Mouse (Mus musculus) lung, postnatal 14 days (tissue): ENCODE measurements around the gene Helq.

Source experiments
- DNase-seq: peaks from one replicate; pipeline ENCODE4 v3.0.0; 2021

Helq gene

DNA sequence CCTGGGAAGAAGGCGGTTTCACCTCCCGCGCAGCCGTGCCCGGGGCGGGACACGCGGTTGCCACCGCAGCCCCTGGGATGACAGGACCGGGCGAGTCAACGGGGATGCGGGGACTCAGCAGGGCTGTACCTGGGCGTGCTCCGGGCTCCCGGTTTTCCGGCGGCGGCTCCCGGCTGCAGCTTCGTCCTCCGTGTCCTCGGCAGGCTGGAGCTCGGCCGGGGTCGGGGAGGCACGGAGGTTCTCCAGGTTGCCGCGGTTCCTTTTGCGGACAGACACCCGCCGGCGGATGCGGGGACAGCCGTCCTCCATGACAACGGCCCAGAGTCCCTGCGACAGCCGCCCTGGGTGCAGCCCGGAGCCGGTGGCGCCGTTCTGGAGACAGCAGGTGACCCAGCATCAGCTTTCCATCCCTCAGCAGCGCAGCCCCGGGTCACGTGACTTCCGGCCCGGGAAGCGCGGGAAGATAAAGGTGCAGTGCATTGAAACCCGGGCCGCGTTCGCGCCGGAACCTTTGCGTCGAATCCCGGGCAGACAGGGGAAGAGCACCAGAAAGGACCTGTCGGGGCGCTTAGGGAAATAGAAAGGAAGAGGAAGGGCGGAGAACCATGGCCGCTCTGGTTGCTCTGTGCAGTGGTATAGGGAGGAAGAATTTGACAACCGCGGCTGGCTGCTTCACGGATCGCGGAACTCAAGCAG lies at the start of gene Helq, which contains the start of gene Mrps18c:
TSS of gene Helq (minus strand) at position 434 of the 696 bp plus-strand sequence.
TSS of gene Mrps18c (plus strand) at position 463 of the 696 bp plus-strand sequence.
- DNase-seq = peak; percentile 86

DNA sequence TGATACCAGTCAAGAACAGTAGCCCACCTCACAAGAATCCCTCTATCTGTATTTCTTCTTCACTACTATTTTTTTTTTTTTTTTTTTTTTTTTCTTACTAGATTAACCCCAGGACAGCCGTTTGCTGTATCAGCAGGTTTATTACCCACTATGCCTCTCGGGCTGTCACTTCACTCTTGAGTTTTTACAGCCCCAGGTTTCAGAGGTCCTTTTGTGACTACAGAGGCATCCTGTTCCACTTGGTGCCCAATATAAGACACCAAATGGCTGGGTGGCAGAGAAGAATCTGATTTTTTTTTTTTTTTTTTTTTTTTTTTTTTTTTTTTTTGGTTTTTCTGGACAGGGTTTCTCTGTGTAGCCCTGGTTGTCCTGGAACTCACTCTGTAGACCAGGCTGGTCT lies 48.7 kb upstream of the Helq start:
- no peak for DNase-seq

DNA sequence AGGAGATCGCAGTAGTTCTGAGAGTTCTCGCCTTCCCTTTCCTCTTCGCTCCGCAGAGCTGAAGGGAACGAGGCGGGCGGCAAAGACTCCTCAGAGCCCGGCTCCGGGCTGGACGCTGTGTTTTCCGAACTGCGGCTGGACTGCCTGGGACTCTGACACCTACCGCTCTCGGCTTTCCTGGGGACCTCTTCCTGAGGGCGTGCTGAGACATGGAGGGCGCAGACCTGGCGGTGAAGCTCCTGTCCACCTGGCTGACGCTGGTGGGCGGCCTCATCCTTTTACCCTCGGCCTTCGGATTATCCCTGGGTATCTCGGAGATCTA lies 48.2 kb upstream of the Helq start:
- DNase-seq = no peak

DNA sequence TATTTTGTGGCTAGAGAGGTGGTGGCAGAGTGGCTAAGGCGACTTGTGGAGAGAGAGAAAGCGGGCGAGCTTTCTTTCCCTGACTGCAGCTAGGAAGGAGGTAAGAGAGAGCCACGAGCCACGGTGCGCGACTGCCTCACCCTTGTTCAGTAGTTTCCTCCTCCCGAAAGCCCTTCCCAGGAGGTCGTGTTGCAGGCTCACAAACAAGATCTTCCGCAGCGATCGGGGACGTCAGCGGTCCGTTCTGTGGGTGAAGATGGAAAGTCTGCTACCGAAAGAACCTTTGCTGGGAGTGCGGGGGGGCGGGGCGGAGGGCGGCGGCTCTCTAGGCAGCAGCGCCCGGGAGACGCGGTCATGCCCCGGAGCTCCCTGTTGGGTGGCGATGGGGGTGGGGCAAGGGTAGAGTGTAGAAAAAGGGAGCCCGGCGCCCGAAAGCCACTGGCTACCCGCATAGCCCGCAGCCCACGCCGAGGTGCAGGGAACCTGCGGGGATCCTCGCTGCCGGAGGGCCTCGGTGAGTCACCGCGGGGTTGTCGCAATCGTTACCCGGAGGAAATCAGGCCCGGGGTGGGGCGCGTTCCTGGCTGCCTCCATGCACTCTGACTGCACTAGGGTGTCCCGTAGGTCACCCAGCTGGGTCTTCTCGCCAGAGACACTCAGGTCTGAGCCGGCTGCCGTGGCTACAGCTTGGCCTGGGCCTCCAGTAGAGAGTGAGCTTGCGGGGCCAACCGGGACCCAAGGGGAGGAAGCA lies 47.6 kb upstream of the Helq start:
- peak; percentile 75 for DNase-seq

DNA sequence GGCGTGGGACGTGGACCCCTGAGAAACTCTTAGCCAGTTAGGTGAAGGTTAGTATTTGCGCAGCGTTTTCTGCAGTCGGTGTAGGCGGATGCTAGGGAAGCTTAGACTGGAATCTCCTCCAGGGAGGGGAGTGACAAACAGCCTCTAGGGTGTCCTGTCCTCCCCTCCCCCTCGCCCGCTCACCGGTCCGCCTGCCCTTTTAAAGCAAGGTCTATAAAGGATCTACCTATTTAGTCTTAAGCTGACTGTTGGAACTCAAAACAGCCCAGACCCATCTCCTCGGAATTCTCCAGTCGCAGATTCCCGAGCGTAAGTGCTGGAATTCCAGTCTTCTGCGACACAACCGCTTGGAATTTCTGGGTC lies 47.1 kb upstream of the Helq start, which contains the start of gene Gpat3:
TSS of gene Gpat3 (plus strand) at position 229 of the 363 bp plus-strand sequence.
- DNase-seq = peak; percentile 18

DNA sequence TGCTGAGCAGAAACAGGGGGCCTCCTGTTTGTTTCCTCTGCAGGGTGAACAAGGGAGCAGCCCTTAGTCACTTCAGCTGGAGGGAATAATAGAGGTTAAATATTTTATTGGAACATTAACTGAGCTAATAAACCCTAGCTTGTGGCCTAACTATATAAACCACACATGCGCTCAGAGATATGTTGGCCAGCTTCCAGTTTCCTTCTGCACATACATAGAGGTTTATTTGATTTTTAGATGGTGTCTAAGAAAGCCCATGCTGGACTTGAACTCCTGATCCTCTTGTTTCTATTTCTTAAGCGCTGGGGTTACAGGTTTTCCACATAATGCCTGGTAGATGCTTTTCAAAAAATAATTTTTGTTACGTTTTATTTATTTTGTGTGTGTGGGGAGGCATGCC lies 46.1 kb upstream of the Helq start:
- no peak for DNase-seq

DNA sequence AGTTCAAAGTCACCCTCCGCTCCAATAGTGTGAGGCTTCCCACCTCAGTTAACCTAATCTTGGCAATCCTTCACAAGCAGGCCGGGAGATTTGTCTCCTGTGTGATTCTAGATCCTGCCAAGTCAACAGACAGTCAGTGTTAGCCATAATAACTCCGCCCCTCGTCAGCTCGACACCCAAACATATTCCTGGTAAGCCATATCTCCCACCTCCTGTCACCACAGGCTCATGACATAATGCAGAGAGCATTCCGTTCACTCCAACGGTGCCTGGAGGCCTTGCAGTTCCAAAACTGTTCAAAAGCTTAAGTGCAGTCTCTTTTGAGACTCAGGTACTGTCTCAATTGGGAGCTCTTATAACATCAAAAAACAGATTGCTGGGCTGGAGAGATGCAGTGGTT lies 39.5 kb upstream of the Helq start:
- DNase-seq = no peak

DNA sequence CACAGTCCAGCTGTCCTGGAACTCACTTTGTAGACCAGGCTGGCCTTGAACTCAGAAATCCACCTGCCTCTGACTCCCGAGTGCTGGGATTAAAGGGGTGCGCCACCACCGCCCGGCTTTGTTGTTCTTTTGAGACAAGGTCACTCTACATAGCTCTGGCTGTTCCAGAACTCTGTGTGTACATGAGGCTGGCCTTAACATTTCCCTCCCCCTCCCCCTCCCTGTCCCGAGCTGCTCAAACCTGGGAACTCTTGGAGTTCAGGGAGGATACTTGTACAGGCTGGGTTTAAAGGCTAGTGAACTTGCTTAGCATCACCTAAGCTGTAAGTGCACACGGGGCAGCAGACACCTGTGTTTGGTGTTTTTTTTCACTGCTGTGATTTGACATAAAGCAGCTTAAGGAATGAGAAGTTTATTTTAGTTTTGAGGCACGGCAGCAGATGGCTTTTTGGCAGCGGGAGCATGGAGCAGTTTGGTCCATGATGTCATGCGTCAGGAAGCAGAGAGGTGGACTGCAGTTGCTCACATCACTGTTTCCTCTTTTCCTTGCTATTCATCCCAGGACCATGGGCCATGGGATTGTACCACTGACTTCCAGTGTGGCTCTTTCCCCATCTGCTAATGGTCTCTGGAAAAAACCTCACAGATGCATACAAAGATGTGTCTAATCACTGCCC lies 37.6 kb upstream of the Helq start:
- DNase-seq = no peak

DNA sequence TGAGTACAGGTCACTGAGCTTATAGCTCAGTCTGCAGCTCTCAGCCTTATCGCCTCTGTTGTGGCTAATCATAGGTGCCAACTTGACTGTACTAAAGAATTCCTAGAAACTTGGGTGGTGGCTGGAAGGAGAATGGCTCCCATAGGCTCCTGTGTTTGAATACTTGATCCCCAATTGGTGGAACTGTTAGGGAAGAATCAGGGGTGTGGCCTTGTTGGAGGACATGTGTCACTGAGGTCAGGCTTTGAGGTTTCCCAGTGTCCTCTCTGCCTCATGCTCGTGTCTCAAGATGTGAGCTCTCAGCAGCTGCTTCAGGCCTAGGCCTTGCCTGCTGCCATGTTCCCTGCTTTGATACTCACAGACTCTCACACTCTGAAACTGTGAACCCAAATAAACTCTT lies 35.4 kb upstream of the Helq start:
- no peak for DNase-seq

DNA sequence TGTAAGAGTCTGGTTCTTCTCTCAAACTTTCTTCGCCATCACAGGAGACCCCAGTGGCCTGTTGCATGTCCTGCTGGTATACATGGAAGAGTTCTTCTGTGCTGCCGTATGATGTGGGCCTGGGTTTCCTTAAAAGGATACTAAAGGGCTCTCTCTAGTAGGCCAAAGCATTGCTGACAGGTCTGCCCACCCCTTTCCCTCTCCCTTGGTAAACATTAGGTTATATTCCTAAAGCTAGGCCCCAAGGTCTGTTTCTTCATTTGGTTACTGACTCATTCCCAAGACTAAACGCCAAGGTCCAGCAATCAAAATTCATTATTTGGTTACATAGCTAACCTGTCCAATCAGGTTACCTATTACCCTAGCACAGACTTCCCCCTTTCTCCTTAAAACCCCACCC lies 34.3 kb upstream of the Helq start:
- no peak for DNase-seq

DNA sequence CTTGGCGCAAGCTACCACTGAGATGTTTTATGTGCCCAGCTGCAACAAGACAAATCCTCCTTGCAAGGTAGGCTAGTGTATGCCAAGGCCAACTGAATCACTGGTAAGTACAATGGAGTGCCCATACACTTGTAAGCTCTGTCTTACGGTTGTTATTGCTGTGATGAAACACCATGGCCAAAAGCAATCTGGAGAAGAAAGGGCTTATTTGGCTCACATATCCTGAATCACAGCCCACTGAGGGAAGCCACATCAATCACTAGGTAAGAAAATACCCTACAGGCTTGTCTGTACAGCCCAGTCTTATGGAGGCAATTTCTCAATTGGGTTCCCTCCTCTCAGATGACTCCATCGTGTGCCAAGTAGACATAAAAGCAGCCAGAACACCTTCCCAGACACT lies 30.3 kb upstream of the Helq start:
- no peak for DNase-seq

DNA sequence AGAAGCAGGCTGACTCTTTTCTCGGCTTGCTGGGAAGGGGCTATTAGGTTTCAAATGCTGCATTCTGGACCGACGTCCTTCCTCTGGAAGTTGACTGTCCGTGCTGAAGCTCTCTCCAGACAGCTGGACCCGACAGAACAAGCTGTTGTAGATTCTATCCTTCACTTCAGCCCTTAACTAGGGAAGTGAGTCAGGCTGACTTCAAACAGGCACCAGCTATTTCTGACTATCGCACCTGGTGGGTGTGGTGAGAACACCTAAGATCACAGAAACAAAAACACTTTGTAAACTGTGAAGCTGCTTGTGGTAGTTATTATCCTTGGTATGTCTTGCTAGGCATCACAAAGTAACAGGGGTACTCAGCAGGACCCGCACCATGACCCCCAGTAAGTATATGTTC lies 28.1 kb upstream of the Helq start:
- no peak for DNase-seq

DNA sequence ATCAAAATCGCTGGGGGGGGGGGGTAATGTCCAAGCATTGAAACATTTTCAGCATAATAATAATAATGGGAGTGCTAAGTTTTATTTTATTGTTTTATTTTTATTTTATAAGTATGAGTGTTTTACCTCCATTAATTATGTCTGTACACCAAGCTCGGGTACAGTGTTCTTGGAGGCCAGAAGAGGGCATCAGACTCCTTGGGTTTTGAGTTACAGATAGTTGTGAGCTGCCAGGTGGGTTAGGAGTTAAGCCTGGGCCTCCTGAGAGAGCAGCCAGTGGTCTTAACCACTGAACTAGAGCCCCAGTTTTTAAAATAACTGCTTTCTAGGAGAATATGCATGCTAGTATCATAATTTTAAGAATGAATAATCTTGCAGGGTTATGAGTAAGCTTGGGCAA lies 27.6 kb upstream of the Helq start:
- no peak for DNase-seq

DNA sequence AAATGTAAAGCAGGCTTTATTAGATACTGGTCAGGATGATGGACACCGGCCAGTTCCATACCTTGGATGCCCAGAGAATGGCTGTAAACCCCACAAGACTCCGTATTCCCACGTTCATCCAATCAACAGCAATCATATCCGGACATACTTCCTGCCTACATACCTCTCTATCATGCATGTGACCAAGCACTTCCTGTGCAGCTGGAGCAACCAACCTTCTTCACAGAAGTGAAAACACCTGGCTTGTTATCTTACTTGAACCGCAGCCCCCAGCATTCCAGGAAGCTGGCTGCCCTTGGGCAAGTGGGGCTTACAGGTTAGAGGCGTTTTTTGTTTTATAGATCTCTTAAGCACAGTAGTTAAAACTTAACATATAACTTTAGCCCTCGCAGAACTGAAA lies 24.4 kb upstream of the Helq start:
- DNase-seq = no peak

DNA sequence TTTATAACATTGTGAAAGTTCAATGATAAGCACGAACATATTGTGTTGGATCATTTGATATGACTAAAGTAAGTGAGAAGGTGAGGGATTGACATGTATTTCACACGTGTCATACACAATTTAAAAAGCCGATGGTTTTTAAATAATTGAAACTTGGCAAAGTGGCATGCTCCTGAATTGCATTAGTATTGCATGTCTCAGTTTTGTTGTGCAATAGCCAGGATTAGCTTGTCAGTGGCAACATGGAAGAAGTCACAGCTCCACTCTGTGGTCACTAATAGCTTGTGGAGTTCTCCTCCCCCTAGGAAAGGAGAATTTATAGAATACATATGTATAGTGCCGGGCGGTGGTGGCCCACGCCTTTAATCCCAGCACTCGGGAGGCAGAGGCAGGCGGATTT lies 23.0 kb upstream of the Helq start:
- no peak for DNase-seq

DNA sequence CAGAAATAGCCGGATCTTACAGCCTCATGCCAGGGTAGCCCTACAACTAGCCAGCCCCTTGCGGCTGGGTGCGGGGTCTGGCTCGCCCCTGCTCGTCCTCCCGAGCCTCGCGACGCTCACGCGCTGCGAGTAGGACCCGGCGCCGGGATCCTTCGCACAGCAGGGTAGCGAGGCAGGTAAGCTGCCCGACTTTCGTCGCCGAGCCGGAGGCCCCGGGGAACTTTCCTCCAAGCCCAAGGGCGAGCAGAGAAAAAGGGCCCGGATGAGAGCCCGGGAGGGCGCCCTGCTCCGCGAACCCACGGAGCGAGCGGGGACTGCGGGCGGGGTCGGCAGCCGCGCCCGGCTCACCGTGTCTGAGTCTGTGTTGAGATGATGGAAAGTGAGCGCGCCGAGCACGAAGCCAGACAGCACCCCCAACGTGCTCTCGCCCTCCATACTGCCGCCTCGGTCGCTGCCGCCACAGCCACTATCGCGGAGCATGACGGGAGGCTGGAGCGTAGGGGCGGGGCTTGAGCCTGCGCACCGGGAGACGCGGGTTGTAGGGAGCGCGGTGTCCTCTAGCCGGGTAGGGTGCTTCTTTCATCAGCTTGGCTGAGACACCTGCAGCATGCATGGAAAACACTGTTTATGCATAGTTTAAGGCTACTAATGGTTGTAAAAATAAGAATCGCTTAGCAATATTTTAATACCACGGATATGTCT lies 22.2 kb upstream of the Helq start, which contains the start of gene Abraxas1:
TSS of gene Abraxas1 (minus strand) at position 483 of the 702 bp plus-strand sequence.
- peak; percentile 84 for DNase-seq

DNA sequence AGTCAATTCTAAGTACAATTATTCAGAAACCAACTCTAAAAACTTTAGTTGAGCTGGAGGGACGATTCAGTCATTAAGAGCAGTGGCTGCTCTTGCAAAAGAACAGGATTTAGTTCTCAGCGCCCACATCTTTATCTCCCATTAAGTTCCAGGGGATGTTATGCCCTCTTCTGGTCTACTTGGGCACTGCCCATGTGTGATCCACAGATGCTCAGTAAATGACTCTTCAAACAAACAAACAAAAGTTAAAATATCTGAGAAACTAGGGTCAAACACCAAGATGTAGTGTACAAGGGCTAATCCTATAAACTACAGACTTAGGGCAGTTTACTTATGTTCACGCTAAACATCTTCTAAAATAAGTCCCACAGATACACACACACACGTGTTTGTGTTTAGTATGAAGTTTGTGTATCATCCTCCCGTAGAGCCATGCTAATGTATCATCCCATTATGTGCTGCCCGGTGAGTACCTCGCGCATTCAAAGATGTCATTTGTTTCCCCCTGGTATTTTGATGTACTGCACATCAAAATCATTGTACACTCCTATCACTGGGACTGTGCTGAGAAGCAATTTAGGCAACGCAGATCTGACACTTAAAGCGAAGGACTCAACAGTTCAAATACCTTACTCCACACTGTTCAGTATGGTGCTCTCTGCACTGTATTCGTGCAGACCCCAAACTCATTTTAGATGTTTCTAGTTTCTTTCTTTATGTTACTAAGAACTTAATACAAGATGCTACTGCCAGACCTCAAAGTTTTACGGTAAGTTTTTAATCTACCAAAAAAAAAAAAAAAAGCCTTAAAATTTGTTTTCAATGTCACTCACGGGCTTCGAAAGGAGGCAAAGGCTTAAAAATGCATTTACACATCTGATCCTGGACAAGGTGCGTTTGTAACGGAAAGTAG lies 21.4 kb upstream of the Helq start:
- no peak for DNase-seq

DNA sequence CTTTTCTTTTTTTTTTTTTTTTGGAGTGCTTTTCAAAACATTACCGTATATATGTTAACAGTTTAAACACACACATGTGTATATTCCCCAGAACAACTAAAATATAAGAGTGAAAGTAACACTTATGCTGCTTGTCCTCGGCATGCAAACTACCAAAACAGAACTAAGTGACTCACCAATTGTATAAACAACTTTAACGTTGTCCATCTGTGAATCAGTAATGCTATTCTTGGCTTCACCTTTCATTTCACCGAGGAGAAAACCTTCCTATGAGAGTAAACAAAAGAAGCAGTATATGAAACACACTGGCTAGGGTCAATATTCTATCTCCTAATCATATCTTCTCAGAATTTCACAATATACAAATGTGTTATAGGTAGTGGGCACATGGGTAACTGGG lies 19.9 kb upstream of the Helq start:
- no peak for DNase-seq

DNA sequence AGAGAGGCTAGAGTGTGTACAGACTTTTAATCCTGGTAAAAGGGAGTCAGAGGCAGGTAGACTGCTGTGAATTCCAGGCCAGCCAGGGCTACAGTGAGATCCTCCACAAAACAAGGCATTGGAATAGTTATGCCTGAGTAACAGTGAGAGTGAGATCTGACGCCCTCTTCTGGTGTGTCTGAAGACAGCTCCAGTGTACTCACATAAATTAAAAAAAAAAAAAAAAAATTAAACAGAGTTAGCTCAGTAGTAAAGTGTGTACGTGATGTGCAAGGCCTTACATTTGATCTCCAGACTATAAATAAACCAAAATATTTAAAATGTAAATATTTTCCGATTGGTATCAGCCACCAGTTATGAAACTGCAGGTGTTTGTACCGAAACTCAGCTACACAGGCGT lies 4.3 kb downstream of the Helq start:
- no peak for DNase-seq

DNA sequence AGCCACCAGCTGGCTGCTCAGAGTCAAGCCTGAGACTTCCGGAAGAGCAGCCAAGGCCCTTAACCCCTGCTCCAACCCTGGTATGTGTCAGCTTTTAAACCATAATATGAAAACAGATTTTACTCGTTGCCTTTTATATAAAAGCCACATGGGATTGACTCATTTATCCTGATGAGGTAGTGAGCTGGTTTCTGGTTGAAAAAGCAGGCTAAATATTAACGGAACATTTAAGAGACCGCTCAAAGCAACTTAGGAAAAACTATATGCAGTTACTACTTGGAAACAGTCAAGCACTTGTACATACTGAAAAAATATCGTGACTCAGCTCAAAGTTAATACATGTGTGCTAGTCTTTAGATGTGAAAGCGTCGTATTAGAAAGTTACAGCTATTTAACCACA lies 6.1 kb downstream of the Helq start:
- no peak for DNase-seq

DNA sequence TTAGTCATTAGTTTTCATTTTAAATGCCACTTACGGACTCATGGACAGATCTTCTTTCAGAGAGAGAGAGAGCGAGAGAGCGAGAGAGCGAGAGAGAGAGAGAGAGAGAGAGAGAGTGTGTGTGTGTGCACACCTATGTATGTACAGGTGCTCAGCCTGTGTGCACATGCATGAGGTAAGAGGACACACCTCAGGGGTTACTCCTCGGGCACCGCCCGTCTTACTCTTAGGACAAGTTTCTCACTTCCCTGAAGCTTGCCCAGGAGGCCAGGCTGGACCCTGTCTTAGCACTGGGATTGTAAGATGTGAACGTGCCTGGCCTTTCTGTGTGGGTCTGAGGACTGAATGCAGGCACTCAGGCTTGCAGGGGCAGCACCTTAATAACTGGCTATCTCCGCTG lies 10.9 kb downstream of the Helq start:
- DNase-seq = no peak

DNA sequence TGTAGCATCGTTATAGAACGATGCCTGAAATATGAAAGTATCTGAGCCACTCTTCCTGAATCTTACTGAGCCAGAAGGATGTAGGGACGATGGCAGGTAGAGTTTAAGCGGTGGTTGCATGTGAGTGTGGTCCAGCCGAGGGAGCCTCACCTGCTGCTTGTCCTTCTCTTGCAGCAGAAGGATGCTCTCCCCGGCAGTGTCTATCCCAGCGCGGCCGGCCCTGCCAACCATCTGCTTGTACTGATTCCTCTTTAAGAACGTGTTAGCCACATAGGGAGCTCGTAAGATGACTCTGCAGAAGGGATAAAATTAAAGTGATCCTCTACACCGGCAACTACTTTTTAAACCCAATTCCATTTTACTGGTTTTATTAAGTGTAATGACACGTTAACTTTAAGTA lies 19.4 kb downstream of the Helq start:
- no peak for DNase-seq
